Mouse (Mus musculus): ENCODE results near the gene Gda. TPM values are rescaled to one million over a fixed set of nuclear protein-coding genes. Genes with fewer than 3 reads are reported as not detected.

Gda gene
- polyA plus RNA-seq (2014; fragmentation: Nextera tagmentation; extraction: Ambion mirVana): 0.34 and 0.36 TPM in 2 replicates

- peak within 1 kb of the TSS; percentile 39 for H3K4me3 ChIP-seq (replicated peaks; ENCODE audit: low read length)
- WGBS: 68% methylated on average over 2 of the region's 2 CpGs
- H3K4me2 ChIP-seq (replicated peaks): peak within 1 kb of the TSS; percentile 75
- H3K36me3 ChIP-seq (replicated peaks; ENCODE audit: control insufficient read depth, insufficient read depth): no peaks in the 10 kb centered on the region
- peaks cover 12% of the 10 kb centered on the region; the same call in 1 of the 2 replicates for H3K9me3 ChIP-seq (ENCODE audit: control insufficient read depth, low read length)
- peaks cover 7% of the 10 kb centered on the region; the same call in 1 of the 2 replicates for H3K4me1 ChIP-seq (replicated peaks; ENCODE audit: control insufficient read depth, insufficient read depth, low read length)
- H3K27me3 ChIP-seq (ENCODE audit: control insufficient read depth, insufficient read depth, low read length): peaks cover 27% of the 10 kb centered on the region
- no peak within 1 kb of the TSS for H3K27ac ChIP-seq
- ATAC-seq (ENCODE audit: low FRiP score): no peak
- DNase-seq (ENCODE audit: low spot score): no peak
- H3K9ac ChIP-seq: peak within 1 kb of the TSS; percentile 39
Measured at GRCm38 (mm10) chr19:21473345-21473744, at the start of gene Gda. Gda (minus strand) TSS chr19:21473445.

- no peaks in the 10 kb centered on the region for H3K36me3 ChIP-seq (replicated peaks; ENCODE audit: control insufficient read depth, insufficient read depth)
- no peaks in the 10 kb centered on the region for H3K9me3 ChIP-seq (ENCODE audit: control insufficient read depth, low read length)
- WGBS: 80% methylated on average over 2 of the region's 2 CpGs
- DNase-seq (ENCODE audit: low spot score): no peak
- no peak overlapping the region for H3K27ac ChIP-seq
- ATAC-seq (ENCODE audit: low FRiP score): no peak
- no peak overlapping the region for H3K4me3 ChIP-seq (replicated peaks; ENCODE audit: low read length)
- no peaks in the 10 kb centered on the region for H3K27me3 ChIP-seq (ENCODE audit: control insufficient read depth, insufficient read depth, low read length)
- no peak overlapping the region for H3K4me2 ChIP-seq (replicated peaks)
- no peak overlapping the region for H3K9ac ChIP-seq
- no peaks in the 10 kb centered on the region for H3K4me1 ChIP-seq (replicated peaks; ENCODE audit: control insufficient read depth, insufficient read depth, low read length)
Measured at GRCm38 (mm10) chr19:21520280-21520679, 47.0 kb upstream of the Gda start.

- Histone ChIP-seq H3K27ac (no peak overlapping the region), H3K4me3 (replicated peaks; ENCODE audit: low read length) (no peak overlapping the region), H3K36me3 (replicated peaks; ENCODE audit: control insufficient read depth, insufficient read depth) (no peaks in the 10 kb centered on the region), H3K4me1 (replicated peaks; ENCODE audit: control insufficient read depth, insufficient read depth, low read length) (no peaks in the 10 kb centered on the region), H3K27me3 (ENCODE audit: control insufficient read depth, insufficient read depth, low read length) (no peaks in the 10 kb centered on the region), H3K4me2 (replicated peaks) (no peak overlapping the region), H3K9ac (no peak overlapping the region), H3K9me3 (ENCODE audit: control insufficient read depth, low read length) (no peaks in the 10 kb centered on the region)
- ATAC-seq (ENCODE audit: low FRiP score): no peak
- 58% methylated on average over 3 of the region's 3 CpGs for WGBS
- peak; percentile 56 for DNase-seq (ENCODE audit: low spot score)
Measured at GRCm38 (mm10) chr19:21510116-21510515, 36.9 kb upstream of the Gda start.

- Histone ChIP-seq H3K4me1 (replicated peaks; ENCODE audit: control insufficient read depth, insufficient read depth, low read length) (no peaks in the 10 kb centered on the region), H3K4me2 (replicated peaks) (no peak overlapping the region), H3K27ac (no peak overlapping the region), H3K36me3 (replicated peaks; ENCODE audit: control insufficient read depth, insufficient read depth) (no peaks in the 10 kb centered on the region), H3K9ac (no peak overlapping the region), H3K4me3 (replicated peaks; ENCODE audit: low read length) (no peak overlapping the region), H3K9me3 (ENCODE audit: control insufficient read depth, low read length) (no peaks in the 10 kb centered on the region), H3K27me3 (ENCODE audit: control insufficient read depth, insufficient read depth, low read length) (no peaks in the 10 kb centered on the region)
- DNase-seq (ENCODE audit: low spot score) (no peak), ATAC-seq (ENCODE audit: low FRiP score) (no peak)
- 86% methylated on average over 7 of the region's 7 CpGs for WGBS
Measured at GRCm38 (mm10) chr19:21507561-21508232, 34.5 kb upstream of the Gda start.

- H3K4me2 ChIP-seq (replicated peaks): no peak overlapping the region
- H3K27me3 ChIP-seq (ENCODE audit: control insufficient read depth, insufficient read depth, low read length): no peaks in the 10 kb centered on the region
- DNase-seq (ENCODE audit: low spot score) (no peak), ATAC-seq (ENCODE audit: low FRiP score) (no peak)
- no peaks in the 10 kb centered on the region for H3K36me3 ChIP-seq (replicated peaks; ENCODE audit: control insufficient read depth, insufficient read depth)
- no peak overlapping the region for H3K4me3 ChIP-seq (replicated peaks; ENCODE audit: low read length)
- no peaks in the 10 kb centered on the region for H3K4me1 ChIP-seq (replicated peaks; ENCODE audit: control insufficient read depth, insufficient read depth, low read length)
- H3K9ac ChIP-seq: no peak overlapping the region
- 82% methylated on average over 2 of the region's 2 CpGs for WGBS
- no peaks in the 10 kb centered on the region for H3K9me3 ChIP-seq (ENCODE audit: control insufficient read depth, low read length)
- H3K27ac ChIP-seq: no peak overlapping the region
Measured at GRCm38 (mm10) chr19:21507133-21507532, 33.9 kb upstream of the Gda start.

- no peaks in the 10 kb centered on the region for H3K27me3 ChIP-seq (ENCODE audit: control insufficient read depth, insufficient read depth, low read length)
- WGBS: 71% methylated on average over 2 of the region's 2 CpGs
- H3K4me3 ChIP-seq (replicated peaks; ENCODE audit: low read length): no peak overlapping the region
- ATAC-seq (ENCODE audit: low FRiP score) (no peak), DNase-seq (ENCODE audit: low spot score) (no peak)
- H3K27ac ChIP-seq: no peak overlapping the region
- H3K4me1 ChIP-seq (replicated peaks; ENCODE audit: control insufficient read depth, insufficient read depth, low read length): no peaks in the 10 kb centered on the region
- no peaks in the 10 kb centered on the region for H3K9me3 ChIP-seq (ENCODE audit: control insufficient read depth, low read length)
- no peak overlapping the region for H3K9ac ChIP-seq
- H3K36me3 ChIP-seq (replicated peaks; ENCODE audit: control insufficient read depth, insufficient read depth): no peaks in the 10 kb centered on the region
- H3K4me2 ChIP-seq (replicated peaks): no peak overlapping the region
Measured at GRCm38 (mm10) chr19:21504716-21505115, 31.5 kb upstream of the Gda start.

- H3K9me3 ChIP-seq (ENCODE audit: control insufficient read depth, low read length): no peaks in the 10 kb centered on the region
- no peaks in the 10 kb centered on the region for H3K4me1 ChIP-seq (replicated peaks; ENCODE audit: control insufficient read depth, insufficient read depth, low read length)
- H3K27ac ChIP-seq: no peak overlapping the region
- H3K27me3 ChIP-seq (ENCODE audit: control insufficient read depth, insufficient read depth, low read length): no peaks in the 10 kb centered on the region
- no peak for DNase-seq (ENCODE audit: low spot score)
- no peak overlapping the region for H3K9ac ChIP-seq
- no peak for ATAC-seq (ENCODE audit: low FRiP score)
- H3K36me3 ChIP-seq (replicated peaks; ENCODE audit: control insufficient read depth, insufficient read depth): no peaks in the 10 kb centered on the region
- H3K4me3 ChIP-seq (replicated peaks; ENCODE audit: low read length): no peak overlapping the region
- WGBS: 92% methylated on average over 2 of the region's 2 CpGs
- H3K4me2 ChIP-seq (replicated peaks): no peak overlapping the region
Measured at GRCm38 (mm10) chr19:21499394-21499983, 26.2 kb upstream of the Gda start.

GRCm38 (mm10) chr19:21495817-21496216, 22.6 kb upstream of the Gda start:
- H3K9ac ChIP-seq: no peak overlapping the region
- H3K4me3 ChIP-seq (replicated peaks; ENCODE audit: low read length): no peak overlapping the region
- no peaks in the 10 kb centered on the region for H3K9me3 ChIP-seq (ENCODE audit: control insufficient read depth, low read length)
- H3K27me3 ChIP-seq (ENCODE audit: control insufficient read depth, insufficient read depth, low read length): no peaks in the 10 kb centered on the region
- no peak overlapping the region for H3K27ac ChIP-seq
- no peak overlapping the region for H3K4me2 ChIP-seq (replicated peaks)
- no peaks in the 10 kb centered on the region for H3K4me1 ChIP-seq (replicated peaks; ENCODE audit: control insufficient read depth, insufficient read depth, low read length)
- no peak for ATAC-seq (ENCODE audit: low FRiP score)
- no peaks in the 10 kb centered on the region for H3K36me3 ChIP-seq (replicated peaks; ENCODE audit: control insufficient read depth, insufficient read depth)
- 88% methylated on average over 4 of the region's 4 CpGs for WGBS
- DNase-seq (ENCODE audit: low spot score): no peak

GRCm38 (mm10) chr19:21493807-21494521, 20.7 kb upstream of the Gda start:
- Histone ChIP-seq H3K27ac (no peak overlapping the region), H3K4me2 (replicated peaks) (no peak overlapping the region), H3K27me3 (ENCODE audit: control insufficient read depth, insufficient read depth, low read length) (no peaks in the 10 kb centered on the region), H3K9ac (no peak overlapping the region), H3K36me3 (replicated peaks; ENCODE audit: control insufficient read depth, insufficient read depth) (no peaks in the 10 kb centered on the region), H3K9me3 (ENCODE audit: control insufficient read depth, low read length) (no peaks in the 10 kb centered on the region), H3K4me3 (replicated peaks; ENCODE audit: low read length) (no peak overlapping the region), H3K4me1 (replicated peaks; ENCODE audit: control insufficient read depth, insufficient read depth, low read length) (no peaks in the 10 kb centered on the region)
- WGBS: 79% methylated on average over 10 of the region's 10 CpGs
- no peak for ATAC-seq (ENCODE audit: low FRiP score)
- DNase-seq (ENCODE audit: low spot score): no peak
